Mouse (Mus musculus) cerebellum, postnatal 14 days (tissue): Measurements from ENCODE around the gene App.
A peak's percentile ranks its signal among the peaks of the same experiment; 100 is the strongest.

Experiments
- DNase-seq, 2 experiments: peaks; one replicate each; pipeline ENCODE4 v3.0.0; 2021; ENCODE audit warnings: mixed read lengths in 2 of 2

Gene App

DNA sequence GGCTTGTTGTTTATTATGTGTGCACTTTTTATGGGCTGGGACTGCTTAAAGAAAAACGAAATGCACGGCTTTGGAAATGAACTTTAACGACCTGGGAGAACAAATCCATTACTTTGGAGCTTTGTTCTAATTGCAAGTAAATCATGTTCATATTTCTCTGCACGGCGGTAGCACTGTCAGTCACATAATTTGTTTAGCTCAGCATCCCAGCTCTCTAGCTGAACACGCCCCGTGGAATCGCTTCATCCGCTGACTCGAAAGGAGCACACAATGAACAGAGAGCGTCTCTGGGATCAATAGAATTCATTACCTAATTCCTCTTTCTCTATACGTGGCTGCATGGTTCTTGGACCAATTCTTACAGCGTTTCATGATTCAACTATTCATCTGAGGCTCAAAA is 207.5 kb downstream of the App start:
- no peak for DNase-seq

DNA sequence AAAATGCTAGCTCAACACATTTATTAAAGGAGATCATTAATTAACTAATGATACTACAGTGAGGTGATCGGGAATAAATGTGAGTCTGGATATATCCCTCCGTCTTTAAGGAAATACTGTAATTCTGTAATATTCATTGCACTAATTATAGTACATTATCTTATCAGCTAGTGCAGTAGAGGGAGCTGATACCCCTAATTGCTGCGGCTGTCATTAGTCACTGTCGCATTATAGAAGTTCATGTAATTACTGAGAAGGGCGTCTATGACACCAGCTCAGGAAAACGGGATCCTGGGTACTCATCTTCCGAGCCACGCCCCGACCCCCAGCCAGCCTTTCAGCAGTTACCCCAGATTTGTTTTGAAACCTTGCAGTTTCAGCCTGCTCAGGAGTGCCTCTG is 209.6 kb downstream of the App start:
- DNase-seq, result no peak

DNA sequence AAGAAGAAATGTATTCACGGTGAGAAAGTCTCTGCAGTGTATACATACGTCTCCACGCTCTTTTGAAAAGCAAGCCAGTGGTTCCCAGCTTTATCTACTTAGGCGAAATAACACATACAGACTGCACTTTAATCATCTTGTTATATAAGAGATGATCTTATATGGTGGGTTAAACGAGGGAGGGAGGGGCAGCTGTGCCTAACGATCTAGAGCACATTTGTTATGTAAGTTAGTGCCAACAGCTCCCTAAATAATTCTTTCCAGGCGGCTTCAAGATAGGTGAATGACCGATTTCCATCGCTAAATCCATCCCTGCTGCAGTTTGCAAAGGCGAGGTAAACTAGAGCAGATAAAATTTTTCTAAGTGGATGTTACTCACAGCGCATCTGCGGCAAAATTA is 210.0 kb downstream of the App start:
- DNase-seq, result no peak

DNA sequence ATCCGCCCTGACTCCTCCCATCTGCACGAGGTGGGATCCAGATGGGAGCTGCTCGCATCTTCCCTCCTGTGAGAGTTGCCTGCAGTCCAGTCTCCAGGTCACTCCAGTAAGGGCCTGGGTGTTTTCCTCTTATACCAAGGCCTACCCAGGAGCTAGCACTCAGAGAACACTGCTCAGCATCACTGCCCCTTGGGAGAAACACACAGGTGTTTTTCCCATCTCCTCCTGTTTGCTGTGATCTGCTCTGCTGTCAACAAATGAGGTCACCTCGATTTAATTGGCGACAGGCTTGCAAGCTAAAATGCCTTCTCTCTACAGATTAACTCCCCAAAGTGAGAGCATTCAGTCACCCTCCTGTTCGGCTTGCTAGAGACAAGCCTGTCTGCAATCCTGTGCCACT is 216.3 kb downstream of the App start:
- no peak for DNase-seq

DNA sequence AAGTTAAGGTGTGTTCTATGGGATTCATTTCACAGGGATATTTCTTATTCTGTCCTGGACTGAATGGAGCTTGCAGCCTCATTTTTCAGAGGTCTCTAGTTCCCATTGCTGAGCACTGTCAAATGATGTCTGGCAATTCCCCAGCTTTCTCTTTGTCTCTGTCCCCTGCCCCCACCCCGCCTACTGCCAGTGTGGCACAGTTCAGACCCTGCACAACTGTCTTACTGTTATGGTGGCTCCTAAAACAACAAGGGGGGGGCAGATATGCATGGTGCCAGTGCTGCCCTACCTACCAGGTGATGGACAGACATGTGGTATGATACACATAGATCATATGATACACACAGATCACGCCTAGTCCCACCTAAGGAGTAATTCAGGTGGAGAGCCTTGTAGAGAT is 216.9 kb downstream of the App start:
- no peak for DNase-seq

DNA sequence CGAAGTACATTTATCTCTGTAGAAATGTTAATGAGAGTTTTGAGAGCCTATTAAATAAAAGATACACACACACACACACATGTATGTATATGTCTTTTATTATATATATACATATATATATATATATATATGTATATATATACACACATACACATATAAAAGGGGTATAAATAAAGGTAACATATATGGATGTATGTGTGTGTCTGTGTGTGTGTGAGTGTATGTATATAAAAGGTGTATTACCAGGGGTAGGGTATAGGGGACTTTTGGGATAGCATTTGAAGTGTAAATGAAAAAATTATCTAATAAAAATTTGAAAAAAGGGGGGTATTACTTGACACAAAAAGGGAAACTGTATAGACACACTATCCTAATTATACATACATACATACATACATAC is 217.7 kb downstream of the App start:
- DNase-seq, result no peak

DNA sequence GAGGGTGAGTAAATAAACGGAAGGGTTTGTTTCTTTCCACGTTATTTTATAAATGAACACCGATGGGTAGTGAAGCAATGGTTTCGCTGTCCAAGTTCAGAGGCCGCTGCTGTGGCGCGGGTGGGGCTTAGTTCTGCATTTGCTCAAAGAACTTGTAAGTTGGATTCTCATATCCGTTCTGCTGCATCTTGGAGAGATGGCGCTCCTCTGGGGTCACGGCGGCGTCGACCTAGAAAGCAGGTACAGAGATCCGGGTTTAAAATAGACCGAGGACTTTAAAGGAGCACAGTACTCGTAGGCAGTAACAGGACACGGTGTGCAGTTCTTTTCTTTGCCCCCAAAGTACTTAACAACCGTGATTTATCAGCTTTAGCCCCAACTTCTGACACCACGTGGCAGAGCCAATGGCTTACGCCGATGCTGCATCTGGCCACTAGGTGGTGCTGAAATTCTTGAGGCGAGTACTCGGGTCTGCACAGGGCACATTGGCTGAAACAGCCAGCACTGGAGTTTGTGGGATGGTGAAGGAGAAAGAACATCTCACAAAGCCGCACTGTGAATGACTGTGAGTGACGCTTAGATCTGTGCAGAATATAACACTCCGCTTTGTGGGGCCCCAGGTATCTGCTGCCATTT is 218.2 kb downstream of the App start:
- peak; percentile 93 to 96 for DNase-seq

DNA sequence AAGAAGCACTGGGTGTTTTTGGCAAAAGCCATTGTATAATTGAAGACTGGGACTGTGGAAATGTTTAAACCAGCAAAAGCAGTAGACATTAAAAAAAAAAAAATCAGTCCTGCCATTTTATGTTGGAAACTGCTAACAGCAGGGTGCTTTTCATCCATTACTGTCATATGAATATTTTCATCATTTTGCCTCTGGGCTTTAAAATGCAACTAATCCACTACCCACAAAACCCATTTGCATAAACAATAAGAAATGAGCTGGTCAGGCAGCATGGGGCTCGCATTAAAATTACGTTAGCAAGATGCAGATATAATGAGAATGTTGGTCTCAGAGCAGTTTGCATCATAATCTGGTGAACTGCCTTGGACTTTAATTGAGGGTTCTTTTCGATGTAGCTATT is 242.5 kb downstream of the App start:
- DNase-seq, result no peak

DNA sequence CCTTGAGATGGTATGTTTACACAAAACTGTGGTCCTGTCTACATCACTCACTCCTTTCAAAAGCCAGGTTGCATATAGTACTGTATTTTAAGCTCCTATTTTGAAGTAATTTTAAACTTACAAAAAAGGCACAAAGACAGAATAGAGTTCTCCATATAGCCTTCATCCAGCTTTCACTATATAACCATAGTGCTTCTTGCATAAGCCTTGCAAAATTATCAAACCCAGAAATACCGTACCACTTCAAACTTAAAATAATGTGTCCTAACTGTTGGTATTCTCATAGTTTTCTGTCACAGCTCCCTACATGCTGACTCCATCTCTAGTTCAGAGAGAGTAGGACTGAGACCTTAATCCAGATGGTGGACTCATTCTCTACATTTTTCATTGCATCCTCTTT is 245.7 kb downstream of the App start:
- no peak for DNase-seq

DNA sequence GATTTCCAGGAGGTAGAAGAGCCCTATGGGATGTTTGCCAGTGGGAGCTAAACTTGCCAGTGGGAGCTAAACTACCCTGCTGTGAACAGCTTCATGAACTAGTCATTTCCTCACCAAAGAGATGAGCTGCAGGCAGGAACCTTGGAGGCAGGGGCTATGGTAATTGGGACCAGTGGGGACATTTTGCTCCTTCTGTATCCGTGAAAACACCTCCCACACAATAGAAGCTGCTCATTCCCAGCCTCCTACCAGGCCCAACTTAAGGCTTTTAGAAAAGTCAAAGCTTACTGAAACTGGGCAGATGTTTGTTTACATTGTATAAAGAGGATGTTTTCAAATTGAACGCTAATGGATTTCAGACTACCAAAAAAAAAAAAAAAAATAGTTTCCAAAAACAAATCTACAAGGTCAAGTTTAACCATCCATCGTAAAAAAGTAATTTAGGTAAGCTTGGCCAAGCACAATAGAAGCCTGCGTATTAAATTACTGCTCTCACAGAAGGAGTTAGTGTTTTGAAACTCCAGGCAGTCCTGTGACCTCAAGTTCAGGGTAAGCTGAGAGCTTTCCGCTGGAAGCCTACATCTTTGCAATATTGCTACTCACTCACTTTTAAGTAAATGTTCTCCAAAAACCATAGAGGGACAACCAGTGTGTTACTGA is 253.8 kb downstream of the App start:
- DNase-seq, result no peak

DNA sequence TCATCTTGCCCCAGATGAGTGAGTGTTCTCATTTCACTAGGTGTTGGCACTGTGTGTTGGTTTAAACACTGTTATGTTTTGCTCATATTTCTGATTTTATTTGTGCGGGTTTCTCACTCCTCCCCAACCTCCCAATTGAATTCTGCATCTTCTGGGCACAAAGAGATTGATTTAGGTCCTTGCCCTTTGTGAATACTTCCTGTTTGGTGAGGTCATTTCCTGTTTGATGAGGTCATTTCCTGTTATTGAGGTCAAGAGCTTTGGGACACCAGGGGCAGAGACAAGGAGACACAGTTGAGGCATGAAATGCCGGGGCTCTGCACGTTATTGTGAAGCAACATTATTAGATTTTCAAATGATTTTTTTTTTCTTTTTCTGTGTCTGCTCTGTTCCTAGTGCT is 254.5 kb downstream of the App start:
- no peak for DNase-seq

DNA sequence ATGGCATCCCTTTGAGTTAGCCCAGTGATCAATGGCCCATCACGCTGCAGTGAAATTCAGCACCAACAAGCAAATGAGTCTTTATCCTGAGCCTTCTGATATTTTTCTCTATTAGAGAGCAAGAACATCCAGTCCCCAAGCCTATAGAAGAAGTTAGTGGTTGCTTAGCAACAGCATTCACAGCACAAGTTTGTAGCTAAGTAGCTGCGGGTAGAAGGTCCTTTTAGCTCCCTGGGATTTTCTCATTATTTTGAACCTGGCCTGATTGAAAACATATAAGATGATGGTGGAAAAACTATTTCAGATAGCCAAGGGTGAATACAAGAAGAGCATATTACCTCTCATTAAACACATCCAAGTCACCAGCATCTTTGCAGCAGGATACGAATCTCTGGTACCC is 256.8 kb downstream of the App start:
- DNase-seq, result no peak

DNA sequence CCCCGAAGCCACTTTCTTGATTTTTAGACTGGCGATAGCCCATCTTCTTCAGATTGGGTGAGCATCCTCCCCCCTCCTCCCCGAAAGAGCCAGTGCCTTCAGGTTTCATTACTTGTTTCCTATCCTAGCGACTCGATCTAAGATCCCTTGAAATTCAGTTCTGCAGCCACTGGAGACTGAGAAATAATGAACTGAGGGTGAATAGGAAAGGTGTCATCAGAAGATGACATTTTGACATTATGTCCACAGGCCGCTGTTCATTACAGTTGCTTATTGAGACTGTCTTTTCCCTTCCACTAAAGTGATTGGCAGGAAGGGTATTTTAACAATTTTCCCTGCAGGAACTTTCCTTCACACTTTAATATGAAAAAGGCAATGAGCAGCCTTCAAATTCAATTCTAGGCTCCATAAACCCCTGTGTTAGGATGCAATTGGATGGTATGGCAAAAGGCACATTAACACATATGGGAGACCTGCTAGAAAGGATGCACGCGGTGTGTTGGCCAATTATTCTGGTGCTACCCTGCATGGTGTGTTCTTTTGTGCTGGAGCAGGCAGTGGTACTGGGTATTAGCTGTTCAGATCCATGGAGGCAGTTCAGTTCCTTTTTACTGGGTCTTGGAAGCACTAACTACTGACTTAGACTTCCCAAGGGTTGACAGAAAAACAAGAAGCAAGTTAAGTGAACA is 261.9 kb downstream of the App start:
- no peak for DNase-seq

DNA sequence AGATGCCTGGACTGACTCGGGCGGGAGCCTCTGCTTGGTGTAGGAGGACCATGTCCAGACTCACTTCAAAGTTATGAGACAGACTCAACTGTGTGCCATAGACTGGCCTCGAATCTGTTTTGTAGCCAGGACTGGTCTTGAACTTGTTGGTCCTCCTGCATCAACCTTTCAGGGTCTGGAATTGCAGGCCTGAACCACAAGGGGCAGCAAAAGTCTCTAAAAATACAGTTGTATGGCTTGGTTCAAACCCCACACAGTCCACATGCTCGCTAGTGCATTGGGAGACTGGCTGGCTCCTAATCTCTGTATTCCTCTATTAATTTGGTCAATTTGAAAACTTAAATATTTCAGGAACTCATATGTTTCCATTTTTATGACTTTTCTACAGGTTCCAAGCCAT is 270.6 kb downstream of the App start:
- no peak for DNase-seq
